Mouse (Mus musculus) layer of hippocampus, adult 9-11 months (tissue): ENCODE data around the gene Plcb1.

ENCODE experiments used
- DNase-seq: peaks from one replicate; pipeline ENCODE4 v3.0.0; 2022

Plcb1 gene

GRCm38 (mm10) chr2:135092588-135093162, 306.8 kb downstream of the Plcb1 start:
- no peak for DNase-seq

GRCm38 (mm10) chr2:135101292-135101691, 315.4 kb downstream of the Plcb1 start:
- DNase-seq, result no peak

DNA sequence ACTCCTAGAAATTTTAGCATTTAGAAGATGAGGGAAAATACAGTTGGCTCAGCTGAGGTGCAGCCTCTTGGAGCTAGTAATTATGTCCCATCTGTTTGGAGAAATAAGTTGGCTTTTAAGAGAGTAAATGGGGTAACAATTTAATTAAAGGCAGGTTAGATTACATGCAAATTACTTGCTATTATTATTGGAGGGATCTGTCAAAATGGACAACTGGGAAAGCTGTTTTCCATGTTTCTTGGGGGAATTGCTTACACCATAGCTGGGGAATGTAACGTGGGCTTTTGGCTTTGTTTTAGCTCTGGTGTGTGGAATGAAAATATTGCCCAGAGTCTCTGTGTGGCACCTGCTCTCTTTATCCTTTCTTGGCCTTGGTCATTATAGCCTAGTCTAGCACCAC, 316.1 kb downstream of the Plcb1 start:
- DNase-seq, result no peak

GRCm38 (mm10) chr2:135106649-135107048, 320.8 kb downstream of the Plcb1 start:
- DNase-seq, result no peak

- no peak for DNase-seq
Measured at GRCm38 (mm10) chr2:135108607-135109006, 322.7 kb downstream of the Plcb1 start.

GRCm38 (mm10) chr2:135114501-135115128, 328.7 kb downstream of the Plcb1 start:
- no peak for DNase-seq

DNA sequence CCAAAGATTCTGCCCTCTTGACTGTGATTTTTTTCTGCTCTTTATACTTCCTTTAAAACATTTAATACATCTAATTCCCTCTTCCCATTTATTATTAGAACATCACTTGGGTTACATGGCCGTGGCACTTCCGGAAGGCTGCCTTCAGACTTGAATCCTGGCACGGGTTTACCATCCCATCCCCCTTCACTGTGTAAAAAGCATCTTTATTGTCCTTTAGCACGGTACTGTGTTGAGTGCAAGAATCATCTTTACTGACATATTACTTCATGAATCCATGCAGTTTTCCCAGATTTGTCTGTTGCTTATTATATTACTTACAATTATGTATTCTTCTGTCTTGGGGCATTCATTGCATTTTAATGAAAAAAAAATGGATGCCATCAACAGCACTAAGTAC, 337.2 kb downstream of the Plcb1 start:
- DNase-seq, result no peak

GRCm38 (mm10) chr2:135123695-135124343, 338.0 kb downstream of the Plcb1 start:
- DNase-seq, result no peak

DNA sequence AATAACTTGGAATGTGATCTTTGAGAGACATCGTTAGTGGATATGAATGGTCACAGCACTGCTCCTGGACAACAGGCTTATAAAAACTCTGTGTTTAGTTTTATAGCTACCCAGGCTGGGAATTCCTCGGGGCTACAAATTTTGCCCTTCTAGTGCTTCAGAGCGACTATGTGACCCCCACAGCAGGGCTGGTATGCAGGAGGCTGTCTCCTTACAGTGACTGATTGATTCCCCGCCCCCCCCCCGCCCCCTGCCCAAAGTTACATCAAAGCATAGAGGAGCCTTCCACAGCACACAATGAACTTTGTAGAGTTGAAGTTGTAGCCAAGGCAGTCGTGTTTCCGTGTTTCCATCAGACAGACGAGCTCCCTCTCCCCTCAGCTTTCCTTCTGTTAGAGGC, 354.7 kb downstream of the Plcb1 start:
- DNase-seq, result no peak

- DNase-seq, result no peak
Measured at GRCm38 (mm10) chr2:135152289-135152688, 366.4 kb downstream of the Plcb1 start.

DNA sequence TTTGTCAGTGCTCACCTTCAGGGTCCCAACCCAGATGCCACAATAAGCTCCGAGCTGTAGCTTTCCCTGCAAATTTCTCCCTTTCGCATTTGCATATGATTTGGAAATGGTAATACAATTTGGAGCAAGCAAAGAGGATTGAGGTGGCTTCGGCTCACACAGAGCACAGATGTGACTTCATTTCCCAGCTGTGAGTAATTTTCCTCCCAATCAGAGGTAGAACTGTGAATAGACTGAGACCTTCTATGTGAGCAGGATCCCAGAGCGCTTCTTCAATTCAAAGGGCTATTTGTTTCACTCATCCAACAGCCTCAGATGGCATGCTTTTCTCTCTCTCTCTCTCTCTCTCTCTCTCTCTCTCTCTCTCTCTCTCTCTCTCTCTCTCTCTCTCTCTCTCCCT, 367.4 kb downstream of the Plcb1 start:
- DNase-seq, result no peak

- DNase-seq, result no peak
Measured at GRCm38 (mm10) chr2:135156055-135156454, 370.2 kb downstream of the Plcb1 start.

- no peak for DNase-seq
Measured at GRCm38 (mm10) chr2:135157961-135158360, 372.1 kb downstream of the Plcb1 start.

GRCm38 (mm10) chr2:135161673-135162072, 375.8 kb downstream of the Plcb1 start:
- DNase-seq, result no peak

GRCm38 (mm10) chr2:135165512-135165911, 379.6 kb downstream of the Plcb1 start:
- no peak for DNase-seq

DNA sequence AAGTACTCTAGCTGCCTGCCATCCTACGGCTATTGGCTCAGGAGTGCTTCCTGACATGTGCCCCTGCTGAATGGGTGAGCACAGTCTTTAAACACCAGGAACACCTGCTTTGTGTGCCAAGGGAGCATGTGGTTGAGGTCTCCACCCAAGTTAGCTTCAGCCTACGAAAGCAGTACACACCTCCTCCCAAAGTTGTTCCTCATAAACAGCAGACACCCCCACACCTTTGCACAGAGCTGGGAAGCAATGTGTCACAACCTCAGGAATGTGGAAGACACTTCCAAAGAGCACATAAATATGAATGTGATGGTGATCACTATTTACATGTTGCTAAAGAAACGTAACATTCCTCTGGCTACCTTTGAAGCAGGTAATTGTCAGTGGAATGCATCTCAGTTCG, 389.7 kb downstream of the Plcb1 start:
- DNase-seq, result no peak

DNA sequence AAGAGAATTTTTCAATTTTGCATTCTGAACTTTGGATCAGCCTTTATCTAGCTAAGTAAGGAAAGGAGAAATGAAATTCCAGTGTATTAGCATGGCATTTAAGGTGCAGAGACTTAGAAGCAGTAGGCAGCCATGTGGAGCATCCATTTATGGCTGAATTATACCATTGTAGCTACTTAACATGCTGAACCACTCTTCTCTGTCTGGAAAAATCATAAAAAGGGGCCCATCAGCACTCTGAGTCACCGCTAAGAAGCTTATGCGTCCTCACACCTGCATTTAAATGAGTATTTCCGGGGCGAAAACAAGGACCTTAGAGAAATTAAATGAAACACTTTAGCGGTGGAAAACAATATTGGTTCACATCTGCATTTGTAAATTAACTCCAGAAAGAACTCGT, 401.8 kb downstream of the Plcb1 start:
- DNase-seq, result no peak

GRCm38 (mm10) chr2:135200830-135201229, 415.0 kb downstream of the Plcb1 start:
- DNase-seq, result no peak

DNA sequence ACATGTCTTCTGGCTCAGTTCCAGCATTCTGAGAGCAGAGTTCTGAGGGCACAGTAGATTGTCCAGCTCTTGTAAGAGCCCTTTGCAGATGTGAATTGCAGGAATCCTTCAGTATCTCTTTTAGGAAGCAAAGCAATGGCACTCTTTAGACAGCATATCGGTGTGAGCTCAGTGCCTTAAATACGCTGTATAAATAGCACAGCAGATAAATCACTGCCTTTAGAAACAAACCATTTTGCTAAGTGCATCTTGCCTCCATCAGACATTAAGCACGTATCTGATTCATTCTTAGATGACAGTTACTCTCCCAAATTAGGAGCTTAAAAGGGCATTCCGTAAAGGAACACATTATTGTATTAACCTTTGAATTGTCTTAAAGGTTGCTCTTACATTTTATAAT, 416.5 kb downstream of the Plcb1 start:
- DNase-seq, result no peak

GRCm38 (mm10) chr2:135204141-135205120, 418.6 kb downstream of the Plcb1 start:
- no peak for DNase-seq

GRCm38 (mm10) chr2:135208890-135209289, 423.0 kb downstream of the Plcb1 start:
- no peak for DNase-seq

GRCm38 (mm10) chr2:135214746-135215448, 429.0 kb downstream of the Plcb1 start:
- no peak for DNase-seq

- DNase-seq, result peak; percentile 10
Measured at GRCm38 (mm10) chr2:135219406-135219805, 433.5 kb downstream of the Plcb1 start.
